Mouse (Mus musculus) myocyte (in vitro differentiated cells): Measurements from ENCODE around the gene Nr2f6.

Experiments used
- CEBPB ChIP-seq: IDR thresholded peaks from 2 replicates; pipeline ENCODE4 v1.6.1; 2011; ENCODE audit warnings: mild to moderate bottlenecking, moderate library complexity; ENCODE audit not compliant: poor library complexity, insufficient read depth, severe bottlenecking
- MYOG ChIP-seq, 3 experiments: IDR thresholded peaks; one replicate each; pipeline ENCODE4 v1.6.1; 2011; ENCODE audit warnings: control low read depth in 2 of 3, low read depth in 2 of 3, mild to moderate bottlenecking in 2 of 3; ENCODE audit not compliant: insufficient read length in 2 of 3, control insufficient read depth in 1 of 3, insufficient read depth in 1 of 3
- POLR2A ChIP-seq: IDR thresholded peaks from one replicate; pipeline ENCODE4 v1.6.1; 2011; ENCODE audit warnings: low read depth, mild to moderate bottlenecking, control low read depth, moderate library complexity; ENCODE audit not compliant: insufficient read length
- USF1 ChIP-seq: IDR thresholded peaks from one replicate; pipeline ENCODE4 v1.6.1; 2011; ENCODE audit warnings: low read depth, mild to moderate bottlenecking, control low read depth, moderate library complexity

DNA sequence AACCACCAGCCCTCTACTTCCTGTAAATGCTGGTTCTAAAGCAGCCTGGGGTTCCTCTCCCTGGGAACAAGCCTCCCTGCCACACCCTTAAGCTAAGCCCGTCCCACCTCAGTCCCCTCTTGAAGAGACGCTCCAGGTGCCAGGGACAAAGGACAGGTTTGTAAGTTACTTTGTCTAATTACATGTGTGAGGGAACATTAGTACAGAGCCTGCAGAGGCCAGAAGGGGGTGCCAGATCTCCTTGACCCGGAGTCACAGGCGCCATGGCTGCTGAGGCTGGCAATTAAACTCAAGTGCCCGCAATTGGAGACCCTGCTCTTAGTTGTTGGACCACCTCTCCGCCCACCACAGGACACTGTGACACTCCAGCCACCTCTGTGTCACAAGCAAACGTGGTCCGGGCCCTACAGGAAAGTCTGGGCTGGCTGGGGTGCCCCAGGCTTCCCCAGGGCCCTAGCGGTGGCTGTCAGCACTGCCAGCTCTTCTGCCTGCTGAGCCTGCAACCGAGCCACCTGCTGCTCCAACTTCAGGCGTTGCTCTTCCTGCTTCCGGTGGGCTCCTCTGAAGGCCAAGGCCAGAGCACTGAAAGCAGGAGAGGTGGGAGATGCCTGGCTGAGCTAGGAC lies 3.6 kb upstream of the Nr2f6 start:
- no peak for TF ChIP-seq POLR2A
- TF ChIP-seq MYOG (IDR thresholded peaks at IDR 0.05; ENCODE audit: control insufficient read depth in 1 of 3, insufficient read depth in 1 of 3, insufficient read length in 2 of 3, low read depth in 2 of 3), result no peak
- no peak for TF ChIP-seq CEBPB
- no peak for TF ChIP-seq USF1
